Mouse (Mus musculus): ENCODE measurements around the gene Tas2r135. TPM values are rescaled to one million over a fixed set of nuclear protein-coding genes. Genes with fewer than 3 reads are reported as not detected.

Gene Tas2r135
- polyA plus RNA-seq, 1 experiment from 2014 or later = 0.18 TPM

GRCm38 (mm10) chr6:42360231-42360840 is 44.9 kb upstream of the Tas2r135 start:
- Histone ChIP-seq H3K4me1 (ENCODE audit: insufficient read depth, low read depth, low read length) (no peaks in the 10 kb centered on the region; the same call in 1 of the 2 replicates), H3K27ac (ENCODE audit: low read length) (peak overlapping the region; percentile 15; the same call in 1 of the 2 replicates), H3K4me2 (replicated peaks; ENCODE audit: low read depth, low read length) (no peak overlapping the region), H3K9me3 (ENCODE audit: low read length) (no peaks in the 10 kb centered on the region), H3K9ac (replicated peaks; ENCODE audit: low read depth) (no peak overlapping the region), H3K36me3 (ENCODE audit: insufficient read depth, low read length) (peaks cover 44% of the 10 kb centered on the region), H3K27me3 (replicated peaks; ENCODE audit: insufficient read depth, low read length) (no peaks in the 10 kb centered on the region), H3K4me3 (ENCODE audit: low read depth, low read length) (no peak overlapping the region)
- no peak for TF ChIP-seq CTCF (IDR thresholded peaks at IDR 0.05)
- TF ChIP-seq EP300 (IDR thresholded peaks at IDR 0.05) = no peak
- ATAC-seq (no peak), DNase-seq (ENCODE audit: low spot score) (no peak)
- 80% methylated on average over 6 of the region's 6 CpGs for WGBS

GRCm38 (mm10) chr6:42361041-42361895 is 44.0 kb upstream of the Tas2r135 start:
- 86% methylated on average over 13 of the region's 13 CpGs for WGBS
- no peak for ATAC-seq
- H3K4me1 ChIP-seq (ENCODE audit: insufficient read depth, low read depth, low read length) = no peaks in the 10 kb centered on the region; the same call in 1 of the 2 replicates
- H3K4me3 ChIP-seq (ENCODE audit: low read depth, low read length) = no peak overlapping the region
- no peak overlapping the region for H3K9ac ChIP-seq (replicated peaks; ENCODE audit: low read depth)
- TF ChIP-seq CTCF (IDR thresholded peaks at IDR 0.05) = no peak
- no peak for TF ChIP-seq EP300 (IDR thresholded peaks at IDR 0.05)
- H3K36me3 ChIP-seq (ENCODE audit: insufficient read depth, low read length) = peaks cover 38% of the 10 kb centered on the region
- 0 out of 2 replicates have a peak overlapping the region, but pooled peaks have one; percentile 62 for H3K27ac ChIP-seq (ENCODE audit: low read length)
- DNase-seq (ENCODE audit: low spot score) = no peak
- no peaks in the 10 kb centered on the region for H3K9me3 ChIP-seq (ENCODE audit: low read length)
- no peaks in the 10 kb centered on the region for H3K27me3 ChIP-seq (replicated peaks; ENCODE audit: insufficient read depth, low read length)
- no peak overlapping the region for H3K4me2 ChIP-seq (replicated peaks; ENCODE audit: low read depth, low read length)

- H3K27ac ChIP-seq (ENCODE audit: low read length) = peak overlapping the region; percentile 62; the same call in 1 of the 2 replicates
- no peaks in the 10 kb centered on the region for H3K9me3 ChIP-seq (ENCODE audit: low read length)
- H3K4me1 ChIP-seq (ENCODE audit: insufficient read depth, low read depth, low read length) = no peaks in the 10 kb centered on the region; the same call in 1 of the 2 replicates
- no peaks in the 10 kb centered on the region for H3K27me3 ChIP-seq (replicated peaks; ENCODE audit: insufficient read depth, low read length)
- no peak overlapping the region for H3K4me2 ChIP-seq (replicated peaks; ENCODE audit: low read depth, low read length)
- 50% methylated on average over 1 of the region's 1 CpGs for WGBS
- DNase-seq (ENCODE audit: low spot score) (no peak), ATAC-seq (no peak)
- TF ChIP-seq EP300 (IDR thresholded peaks at IDR 0.05) (no peak), CTCF (IDR thresholded peaks at IDR 0.05) (no peak)
- H3K4me3 ChIP-seq (ENCODE audit: low read depth, low read length) = no peak overlapping the region
- no peak overlapping the region for H3K9ac ChIP-seq (replicated peaks; ENCODE audit: low read depth)
- H3K36me3 ChIP-seq (ENCODE audit: insufficient read depth, low read length) = peaks cover 30% of the 10 kb centered on the region
Measured at GRCm38 (mm10) chr6:42362074-42362473, 43.2 kb upstream of the Tas2r135 start.

- WGBS = 67% methylated on average over 1 of the region's 1 CpGs
- Histone ChIP-seq H3K27me3 (replicated peaks; ENCODE audit: insufficient read depth, low read length) (no peaks in the 10 kb centered on the region), H3K4me1 (ENCODE audit: insufficient read depth, low read depth, low read length) (no peaks in the 10 kb centered on the region; the same call in 1 of the 2 replicates), H3K9ac (replicated peaks; ENCODE audit: low read depth) (no peak overlapping the region), H3K9me3 (ENCODE audit: low read length) (no peaks in the 10 kb centered on the region), H3K27ac (ENCODE audit: low read length) (peak overlapping the region; percentile 62), H3K36me3 (ENCODE audit: insufficient read depth, low read length) (peaks cover 26% of the 10 kb centered on the region), H3K4me2 (replicated peaks; ENCODE audit: low read depth, low read length) (no peak overlapping the region), H3K4me3 (ENCODE audit: low read depth, low read length) (no peak overlapping the region)
- DNase-seq (ENCODE audit: low spot score) (no peak), ATAC-seq (peak; percentile 7)
- no peak for TF ChIP-seq CTCF (IDR thresholded peaks at IDR 0.05)
- no peak for TF ChIP-seq EP300 (IDR thresholded peaks at IDR 0.05)
Measured at GRCm38 (mm10) chr6:42362497-42362896, 42.7 kb upstream of the Tas2r135 start.

GRCm38 (mm10) chr6:42362974-42363373 is 42.3 kb upstream of the Tas2r135 start:
- H3K9me3 ChIP-seq (ENCODE audit: low read length) = no peaks in the 10 kb centered on the region
- peak; percentile 82 for ATAC-seq
- peak overlapping the region; percentile 62; the same call in 1 of the 2 replicates for H3K27ac ChIP-seq (ENCODE audit: low read length)
- H3K4me3 ChIP-seq (ENCODE audit: low read depth, low read length) = no peak overlapping the region
- WGBS = 43% methylated on average over 3 of the region's 3 CpGs
- peak; percentile 89 for DNase-seq (ENCODE audit: low spot score)
- H3K4me2 ChIP-seq (replicated peaks; ENCODE audit: low read depth, low read length) = no peak overlapping the region
- no peaks in the 10 kb centered on the region for H3K27me3 ChIP-seq (replicated peaks; ENCODE audit: insufficient read depth, low read length)
- peaks cover 21% of the 10 kb centered on the region for H3K36me3 ChIP-seq (ENCODE audit: insufficient read depth, low read length)
- no peak overlapping the region for H3K9ac ChIP-seq (replicated peaks; ENCODE audit: low read depth)
- H3K4me1 ChIP-seq (ENCODE audit: insufficient read depth, low read depth, low read length) = no peaks in the 10 kb centered on the region; the same call in 1 of the 2 replicates
- TF ChIP-seq CTCF (IDR thresholded peaks at IDR 0.05) (no peak), EP300 (IDR thresholded peaks at IDR 0.05) (0 out of 2 replicates have a peak, but pooled peaks have one; percentile 43)

GRCm38 (mm10) chr6:42364066-42364465 is 41.2 kb upstream of the Tas2r135 start:
- Histone ChIP-seq H3K27ac (ENCODE audit: low read length) (no peak overlapping the region), H3K4me2 (replicated peaks; ENCODE audit: low read depth, low read length) (no peak overlapping the region), H3K9ac (replicated peaks; ENCODE audit: low read depth) (no peak overlapping the region), H3K4me3 (ENCODE audit: low read depth, low read length) (no peak overlapping the region), H3K9me3 (ENCODE audit: low read length) (no peaks in the 10 kb centered on the region), H3K36me3 (ENCODE audit: insufficient read depth, low read length) (peaks cover 13% of the 10 kb centered on the region; the same call in 1 of the 2 replicates), H3K27me3 (replicated peaks; ENCODE audit: insufficient read depth, low read length) (no peaks in the 10 kb centered on the region), H3K4me1 (ENCODE audit: insufficient read depth, low read depth, low read length) (no peaks in the 10 kb centered on the region)
- WGBS = 88% methylated on average over 4 of the region's 4 CpGs
- TF ChIP-seq CTCF (IDR thresholded peaks at IDR 0.05) = no peak
- no peak for TF ChIP-seq EP300 (IDR thresholded peaks at IDR 0.05)
- DNase-seq (ENCODE audit: low spot score) (no peak), ATAC-seq (no peak)

Measured in lung, postnatal 0 days (tissue).